Mouse (Mus musculus) left cerebral cortex, adult 2 months (tissue): Measurements from ENCODE around the gene Nav2. TPM values are rescaled to one million over a fixed set of nuclear protein-coding genes. Genes with fewer than 3 reads are reported as not detected.

Source experiments
- DNase-seq, 2 experiments: peaks; one replicate each; pipeline ENCODE4 v3.0.0; 2021 to 2022; ENCODE audit warnings: low spot score in 2 of 2, mixed read lengths in 1 of 2; ENCODE audit errors: extremely low spot score in 1 of 2
- H3K27ac ChIP-seq: fragments of 200-600 bp; 2 replicates; pipeline ENCODE4 v1.8.1; 2022
- H3K4me3 ChIP-seq: fragments of 200-600 bp; 2 replicates; pipeline ENCODE4 v1.8.1; 2022
- CTCF ChIP-seq: fragments of 200-600 bp; IDR thresholded peaks from 2 replicates; pipeline ENCODE4 v1.8.1; 2022; ENCODE audit warnings: antibody characterized with exemption, mild to moderate bottlenecking, moderate library complexity
- intact Hi-C: fragments of 180-260 bp; cut with DNase I; formaldehyde crosslinking; loops from one replicate; pipeline ENCODE4 v1.15.1; 2025
- total RNA-seq, 2 experiments: library from RNA; stranded (reverse); gene quantifications; 2 replicates each; pipeline ENCODE4 v1.2.3; 2021

The Nav2 gene
- total RNA-seq, 2 experiments from 2014 or later: 102 to 119 TPM

DNA sequence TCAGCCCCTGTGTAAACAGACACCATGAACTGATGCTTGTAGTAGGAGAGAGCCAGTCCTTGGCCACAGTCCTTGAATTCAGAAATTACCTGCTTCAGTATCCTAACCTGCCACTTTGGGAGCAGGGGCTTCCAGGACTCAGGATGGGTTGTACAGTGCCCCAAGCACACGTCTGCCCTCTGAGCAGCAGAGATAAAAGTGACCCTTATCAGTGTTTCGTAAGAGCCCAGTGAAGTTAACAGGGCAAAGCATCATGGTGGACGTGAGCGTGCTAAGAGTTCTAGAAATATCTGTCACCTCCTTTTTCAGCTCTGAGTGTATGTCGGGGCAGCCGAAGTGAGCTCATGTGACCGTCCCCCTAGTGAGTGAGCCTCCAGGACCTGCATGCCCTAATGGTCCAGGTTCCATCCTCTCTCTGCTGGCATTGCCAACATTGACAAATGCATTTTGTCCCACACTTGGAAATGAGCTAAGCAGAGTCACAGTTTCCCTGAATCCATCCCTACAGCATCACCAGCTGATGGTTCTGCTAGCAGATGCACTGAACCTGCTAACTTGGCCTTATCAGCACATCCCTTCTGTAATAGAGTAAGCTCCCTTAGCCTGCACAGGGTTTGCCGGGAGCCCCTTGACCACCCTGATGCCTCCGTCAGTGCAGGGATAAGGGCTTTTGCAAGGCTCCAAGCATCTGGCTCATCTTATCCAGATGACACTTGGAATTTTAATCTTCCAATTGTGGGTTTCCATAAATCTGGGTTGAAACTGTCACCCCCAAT is 418.6 kb downstream of the Nav2 start:
- no peak for DNase-seq
- intact Hi-C loops: no loop called here

DNA sequence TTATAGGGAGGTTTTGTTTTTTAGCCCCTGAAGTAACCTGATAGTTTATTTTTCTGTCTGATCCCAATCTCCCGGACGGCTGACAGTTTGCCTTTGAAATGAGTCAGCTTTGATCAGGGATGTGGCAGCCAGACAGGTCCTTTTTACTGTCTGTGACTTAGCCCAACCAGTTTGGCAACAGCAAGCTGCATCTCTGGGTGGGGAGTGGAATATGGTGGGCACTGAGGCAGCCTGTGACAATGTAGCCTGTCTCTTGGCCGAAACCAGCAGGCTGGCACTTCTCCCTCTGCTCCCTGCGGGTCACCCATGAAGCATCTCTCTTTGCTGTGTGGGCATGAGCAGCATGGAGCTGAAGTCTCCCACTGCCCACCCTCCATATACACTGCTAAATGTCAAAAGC is 421.7 kb downstream of the Nav2 start:
- no peak overlapping the region; the same call in 1 of the 2 replicates for H3K27ac ChIP-seq
- intact Hi-C loops: no loop called here
- no peak for TF ChIP-seq CTCF
- no peak overlapping the region for H3K4me3 ChIP-seq
- no peak for DNase-seq

More for the DNA sequence above, 418.6 kb downstream of the Nav2 start:
- no peak for TF ChIP-seq CTCF
- no peak overlapping the region for H3K4me3 ChIP-seq
- H3K27ac ChIP-seq: no peak overlapping the region

DNA sequence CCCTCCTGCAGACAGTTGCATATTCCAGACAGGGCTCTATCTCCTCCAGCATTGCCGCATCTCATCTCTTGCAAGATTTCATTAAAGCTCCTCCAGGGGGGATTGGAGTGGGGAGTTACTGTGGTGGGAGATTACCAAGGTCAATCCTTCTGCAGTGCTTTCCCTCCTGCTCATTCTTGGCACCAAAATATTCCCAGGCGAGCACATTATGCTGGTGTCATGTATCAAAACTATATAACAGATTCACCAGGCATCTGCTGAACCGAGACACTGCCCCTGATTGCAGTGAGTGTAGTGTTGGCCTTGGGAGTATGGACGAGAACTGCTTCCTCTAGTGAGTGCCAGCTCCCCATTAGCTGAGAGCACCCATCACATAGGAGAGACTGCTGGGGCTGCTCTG is 423.4 kb downstream of the Nav2 start:
- no peak overlapping the region for H3K27ac ChIP-seq
- intact Hi-C loops: no loop called here
- TF ChIP-seq CTCF: no peak
- no peak for DNase-seq
- H3K4me3 ChIP-seq: no peak overlapping the region

DNA sequence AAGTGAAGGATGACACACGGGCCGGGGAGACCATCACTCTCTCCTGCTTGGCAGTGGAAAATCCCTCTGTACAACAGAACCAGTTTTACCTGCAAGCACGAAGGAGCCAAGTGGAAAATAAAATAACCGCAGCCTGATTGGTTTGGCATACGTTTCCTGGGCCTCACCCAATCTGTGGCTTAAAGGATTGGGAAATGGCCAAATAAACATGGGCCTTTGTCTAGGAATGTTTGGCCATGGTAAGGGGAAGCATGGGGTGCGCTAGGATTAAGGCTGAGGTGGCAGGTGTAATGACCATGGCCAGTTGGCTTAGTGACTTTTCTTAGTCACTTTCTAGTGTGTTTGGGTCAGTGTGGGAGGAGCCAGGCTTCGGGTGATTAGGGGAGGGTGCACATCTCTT is 424.1 kb downstream of the Nav2 start:
- H3K4me3 ChIP-seq: no peak overlapping the region
- no peak for TF ChIP-seq CTCF
- no peak overlapping the region for H3K27ac ChIP-seq
- intact Hi-C loops: no loop called here
- no peak for DNase-seq

DNA sequence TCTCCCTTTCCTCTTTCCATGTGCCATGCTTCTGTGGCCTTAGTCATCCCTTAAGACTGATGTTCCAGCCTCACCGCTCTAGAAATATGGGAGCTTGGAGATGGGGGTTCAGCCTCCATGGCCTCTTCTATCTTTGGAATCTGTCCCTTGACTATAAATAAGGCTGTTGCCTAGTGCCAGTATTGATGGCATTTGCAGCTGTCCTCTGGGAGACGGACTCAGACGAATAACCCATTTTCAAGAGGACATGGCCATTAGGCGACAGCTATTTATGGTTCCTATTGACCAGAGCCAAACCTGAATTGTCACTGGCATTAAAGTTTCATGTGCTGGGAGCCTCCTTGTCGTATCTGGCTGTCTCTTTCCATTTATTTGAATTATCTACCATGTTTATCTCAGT is 425.6 kb downstream of the Nav2 start:
- no peak for DNase-seq
- no peak for TF ChIP-seq CTCF
- H3K27ac ChIP-seq: no peak overlapping the region
- no peak overlapping the region for H3K4me3 ChIP-seq
- intact Hi-C loops: no loop called here

DNA sequence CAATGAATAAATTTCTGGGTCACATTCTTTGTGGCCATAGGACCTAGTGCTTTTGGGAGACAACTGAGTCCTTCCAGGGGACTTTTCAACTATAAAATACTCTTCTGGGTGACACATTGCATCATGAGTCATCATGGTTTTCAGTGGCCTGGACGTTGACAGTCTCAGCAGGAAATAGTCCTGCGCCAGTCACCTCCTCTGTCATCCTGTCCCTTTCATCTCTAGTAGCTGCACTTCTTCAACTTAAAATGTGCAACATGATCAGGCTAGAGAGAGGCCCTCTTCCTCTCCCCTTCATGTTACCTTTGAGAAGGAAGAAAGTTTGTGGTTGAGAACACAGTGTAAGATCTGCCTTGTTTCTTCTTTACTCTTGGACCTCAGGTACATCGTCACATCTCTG is 426.5 kb downstream of the Nav2 start:
- intact Hi-C loops: no loop called here
- no peak for DNase-seq
- no peak for TF ChIP-seq CTCF
- Histone ChIP-seq H3K4me3 (no peak overlapping the region), H3K27ac (no peak overlapping the region)

DNA sequence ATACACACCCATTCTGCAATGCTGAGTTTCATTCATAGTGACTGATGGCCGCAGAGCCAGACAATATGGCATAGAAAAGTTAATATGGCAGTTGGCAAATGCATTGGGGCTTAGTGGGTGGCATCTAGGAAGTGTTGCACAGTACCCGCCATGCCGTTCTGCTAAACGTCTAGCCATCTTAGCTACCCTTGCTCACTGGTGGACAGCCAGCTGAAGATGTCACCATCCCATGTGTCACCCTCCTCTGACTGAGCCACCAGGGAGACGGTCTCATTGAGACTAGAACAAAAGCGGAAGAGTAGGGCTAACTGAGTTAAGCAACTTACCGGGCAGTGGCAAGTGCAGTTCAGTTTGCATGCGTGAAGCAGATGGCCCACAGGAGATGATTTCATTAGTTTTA is 428.2 kb downstream of the Nav2 start:
- no peak for TF ChIP-seq CTCF
- DNase-seq: no peak
- no peak overlapping the region for H3K4me3 ChIP-seq
- intact Hi-C loops: no loop called here
- no peak overlapping the region for H3K27ac ChIP-seq

DNA sequence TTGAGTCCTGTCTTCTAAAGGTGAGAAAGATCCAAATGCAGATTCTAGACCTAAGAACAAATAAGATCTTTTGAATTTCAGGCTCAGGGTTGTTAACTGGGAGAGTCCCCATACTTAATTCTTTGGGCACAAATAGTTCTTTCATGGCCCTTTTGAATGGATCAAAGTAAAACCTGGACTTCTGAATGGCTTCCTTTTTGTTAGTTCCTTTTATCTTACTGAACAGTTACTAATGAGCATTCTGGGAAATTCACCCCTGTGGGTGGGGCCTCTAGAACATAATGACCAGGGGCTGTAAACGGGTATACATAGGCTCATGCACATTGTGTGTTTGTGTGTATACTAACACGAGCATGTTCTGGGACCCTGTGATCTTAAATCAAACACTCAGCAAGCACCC is 429.2 kb downstream of the Nav2 start:
- no peak for TF ChIP-seq CTCF
- no peak for DNase-seq
- Histone ChIP-seq H3K4me3 (no peak overlapping the region), H3K27ac (no peak overlapping the region)
- intact Hi-C loops: no loop called here

DNA sequence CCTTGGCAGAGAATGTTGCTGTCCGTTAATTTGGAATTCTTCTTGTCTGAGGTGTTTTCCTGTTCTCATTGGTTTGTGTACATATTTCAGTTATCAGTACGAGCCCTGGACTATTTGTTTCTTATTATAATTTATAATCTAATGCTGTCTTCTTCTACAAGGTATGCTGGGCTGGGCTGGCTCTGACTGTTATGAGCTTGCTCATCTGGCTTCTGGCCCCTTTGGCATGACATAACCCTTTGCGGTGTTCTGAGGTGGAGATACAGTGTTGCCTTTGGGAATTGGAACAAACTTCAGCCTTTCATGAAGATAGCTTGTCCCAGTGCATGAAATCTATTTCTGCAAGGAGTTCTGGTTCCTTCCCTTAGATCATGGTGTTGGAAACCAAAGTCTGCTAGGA is 431.4 kb downstream of the Nav2 start:
- Histone ChIP-seq H3K4me3 (no peak overlapping the region), H3K27ac (no peak overlapping the region)
- DNase-seq: no peak
- intact Hi-C loops: no loop called here
- TF ChIP-seq CTCF: no peak

DNA sequence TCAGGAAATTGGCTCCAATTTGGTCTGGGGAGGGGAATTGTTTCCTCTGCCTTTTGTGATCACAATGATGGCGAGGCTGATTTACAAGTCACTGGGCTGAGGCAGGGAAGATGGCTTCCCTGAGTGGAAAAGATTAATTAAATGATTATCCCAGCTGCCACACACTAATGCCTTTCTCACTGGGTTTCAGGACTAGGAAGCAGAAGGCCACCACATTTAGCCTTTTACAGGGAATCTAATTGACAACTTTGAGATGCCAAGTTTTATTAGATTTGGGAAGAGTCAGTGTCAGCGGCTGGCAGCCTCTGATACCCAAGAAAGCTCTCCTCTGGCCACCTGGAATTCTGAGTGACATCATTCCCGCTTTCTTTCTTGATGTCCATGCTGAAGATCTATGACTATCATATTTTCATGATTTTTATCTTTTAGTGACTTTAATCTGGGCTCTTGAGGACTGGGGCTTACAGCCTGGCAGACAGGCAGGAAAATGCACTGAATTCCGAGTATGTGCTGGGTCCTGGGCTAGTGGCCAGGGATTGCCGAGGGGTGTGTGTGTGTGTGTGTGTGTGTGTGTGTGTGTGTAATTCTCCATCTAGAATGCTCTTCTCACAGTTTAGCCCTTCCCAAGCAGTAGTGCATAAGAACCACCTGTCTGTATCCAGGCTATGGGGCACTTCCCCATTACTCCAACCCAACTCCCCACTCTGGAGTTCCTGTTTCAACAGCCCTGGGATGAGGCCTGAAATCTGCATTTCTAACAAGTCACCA is 432.8 kb downstream of the Nav2 start:
- intact Hi-C loops: no loop called here
- DNase-seq: no peak
- no peak overlapping the region for H3K27ac ChIP-seq
- no peak overlapping the region for H3K4me3 ChIP-seq
- TF ChIP-seq CTCF: no peak

DNA sequence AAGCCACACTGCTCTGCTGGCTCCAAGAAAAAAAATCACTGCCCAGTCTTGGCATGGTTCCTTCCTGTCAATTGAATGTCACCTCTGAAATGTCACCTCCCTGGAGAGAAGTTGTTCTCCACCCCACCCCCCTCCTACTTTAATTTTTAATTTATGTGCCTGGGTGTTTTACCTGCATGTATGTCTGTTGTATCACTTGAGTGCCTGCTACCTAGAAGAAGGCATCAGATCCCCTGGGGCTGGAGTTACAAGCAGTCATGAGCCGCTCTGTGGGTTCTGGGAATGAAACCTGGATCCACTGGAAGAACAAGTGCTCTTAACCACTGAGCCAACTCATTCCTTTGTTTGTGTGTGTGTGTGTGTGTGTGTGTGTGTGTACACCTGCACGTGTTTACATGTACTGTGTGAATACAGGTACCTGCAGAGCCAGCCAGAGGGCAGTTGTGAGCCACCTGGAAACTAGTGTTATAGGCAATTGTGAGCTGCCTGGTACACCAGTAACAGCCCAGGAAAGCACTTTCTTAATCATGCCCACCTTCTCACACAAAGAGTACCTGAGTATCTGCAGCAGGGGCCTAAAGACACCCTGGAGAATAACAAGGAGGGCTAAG is 433.5 kb downstream of the Nav2 start:
- TF ChIP-seq CTCF: no peak; the same call in 1 of the 2 replicates
- intact Hi-C loops: no loop called here
- DNase-seq: no peak

DNA sequence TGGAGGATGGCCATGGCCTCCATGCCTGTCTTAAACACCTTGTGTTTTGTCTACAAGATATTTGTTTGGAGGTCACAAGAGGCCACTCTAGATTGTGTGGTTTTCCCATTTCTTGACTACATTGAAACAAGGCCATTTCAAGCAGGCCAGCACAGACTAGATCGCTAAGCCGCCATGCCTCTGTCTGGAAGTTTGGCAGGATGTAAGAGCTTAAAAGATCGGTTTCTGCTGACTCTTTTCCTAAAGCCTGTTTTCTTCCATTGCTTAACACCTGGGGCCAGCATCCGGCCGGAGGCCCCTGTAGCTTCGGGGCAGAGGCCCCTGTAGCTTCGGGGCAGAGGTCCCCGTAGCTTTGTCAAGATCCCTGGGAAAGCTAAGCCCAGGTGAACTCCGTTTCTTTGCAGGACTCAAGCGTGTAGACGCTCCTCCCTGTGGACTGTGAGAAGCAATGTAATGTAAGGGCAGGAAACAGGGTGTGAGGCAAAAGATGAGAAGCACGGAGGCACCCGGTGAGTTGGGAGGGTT is 434.1 kb downstream of the Nav2 start:
- Histone ChIP-seq H3K4me3 (no peak overlapping the region), H3K27ac (no peak overlapping the region)
- TF ChIP-seq CTCF: no peak
- DNase-seq: no peak
- intact Hi-C loops: no loop called here

More for the DNA sequence above, 433.5 kb downstream of the Nav2 start:
- H3K27ac ChIP-seq: no peak overlapping the region
- H3K4me3 ChIP-seq: no peak overlapping the region
